Comparison of ENCODE assay signal across 8 mouse cellular contexts in the genomic region with DNA sequence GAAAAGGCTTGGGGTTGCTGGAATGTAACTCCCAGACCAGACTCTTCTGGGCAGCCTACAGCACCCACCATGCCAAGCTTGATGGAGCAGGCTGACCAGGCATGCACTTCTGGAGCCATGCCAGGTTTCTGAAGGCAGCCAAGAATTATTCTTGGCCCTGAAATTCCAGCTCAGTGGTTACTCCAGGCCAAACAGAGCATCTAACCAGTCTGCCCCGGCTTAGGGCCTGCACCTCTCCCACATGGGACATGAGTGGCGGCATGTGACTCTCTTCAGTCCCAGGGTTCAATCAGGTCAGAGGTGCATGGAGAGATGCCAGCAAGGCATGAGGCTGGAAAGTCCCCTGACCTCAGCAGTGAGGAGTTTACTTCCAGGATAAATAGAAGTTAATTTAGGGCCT.
A peak's percentile ranks its signal among the peaks of the same experiment; 100 is the strongest.
DNase-seq lines count a peak whose midpoint lies in the region; ATAC-seq and TF ChIP-seq lines count a peak whose summit lies in the region.

No protein-coding gene starts in this region.

- 68% methylated on average over 2 of the region's 2 CpGs for WGBS in forebrain, postnatal 0 days
- 92% methylated on average over 2 of the region's 2 CpGs for WGBS in forebrain, embryonic 10.5 days
- 67% methylated on average over 2 of the region's 2 CpGs for WGBS in embryonic facial prominence, embryonic 15.5 days
- WGBS in limb, embryonic 15.5 days = 59% methylated on average over 2 of the region's 2 CpGs
- 91% methylated on average over 2 of the region's 2 CpGs for WGBS in forebrain, embryonic 12.5 days

- H3K9me3 ChIP-seq in forebrain, postnatal 0 days (ENCODE audit: low read length) = no peaks in the 10 kb centered on the region
- H3K9me3 ChIP-seq in forebrain, embryonic 10.5 days = no peaks in the 10 kb centered on the region; the same call in 1 of the 2 replicates
- H3K9me3 ChIP-seq in embryonic facial prominence, embryonic 15.5 days (replicated peaks) = no peaks in the 10 kb centered on the region
- no peaks in the 10 kb centered on the region for H3K9me3 ChIP-seq in limb, embryonic 15.5 days
- no peaks in the 10 kb centered on the region for H3K9me3 ChIP-seq in forebrain, embryonic 12.5 days

- H3K27me3 ChIP-seq in forebrain, postnatal 0 days (ENCODE audit: insufficient read depth, low read length) = no peaks in the 10 kb centered on the region
- no peaks in the 10 kb centered on the region for H3K27me3 ChIP-seq in forebrain, embryonic 10.5 days (ENCODE audit: poor library complexity, severe bottlenecking)
- no peaks in the 10 kb centered on the region for H3K27me3 ChIP-seq in embryonic facial prominence, embryonic 15.5 days
- H3K27me3 ChIP-seq in limb, embryonic 15.5 days = no peaks in the 10 kb centered on the region
- no peaks in the 10 kb centered on the region for H3K27me3 ChIP-seq in forebrain, embryonic 12.5 days

- DNase-seq in forebrain, postnatal 0 days = peak; percentile 48
- no peak for DNase-seq in forebrain, embryonic 10.5 days (ENCODE audit: extremely low spot score, low spot score)
- DNase-seq in Muller cell, postnatal 12 days (ENCODE audit: inconsistent ontology term) = peak; percentile 86
- peak; percentile 44 to 76 for DNase-seq in heart, postnatal 14 days
- DNase-seq in testis, postnatal 14 days (ENCODE audit: low spot score) = peak; percentile 52

- H3K27ac ChIP-seq in forebrain, postnatal 0 days (ENCODE audit: low read depth, low read length) = no peak overlapping the region
- no peak overlapping the region for H3K27ac ChIP-seq in forebrain, embryonic 10.5 days
- no peak overlapping the region for H3K27ac ChIP-seq in embryonic facial prominence, embryonic 15.5 days (replicated peaks)
- no peak overlapping the region for H3K27ac ChIP-seq in limb, embryonic 15.5 days
- H3K27ac ChIP-seq in forebrain, embryonic 12.5 days = no peak overlapping the region

- no peak for ATAC-seq in forebrain, postnatal 0 days
- 0 out of 2 replicates have a peak, but pooled peaks have one; percentile 61 for ATAC-seq in embryonic facial prominence, embryonic 15.5 days (ENCODE audit: insufficient number of reproducible peaks, low FRiP score, low TSS enrichment, low read depth)
- 0 out of 2 replicates have a peak, but pooled peaks have one; percentile 19 for ATAC-seq in limb, embryonic 15.5 days (ENCODE audit: insufficient number of reproducible peaks, low FRiP score, low TSS enrichment, low read depth)
- ATAC-seq in forebrain, embryonic 12.5 days (ENCODE audit: low FRiP score) = no peak

- H3K9ac ChIP-seq in forebrain, postnatal 0 days = no peak overlapping the region
- no peak overlapping the region for H3K9ac ChIP-seq in embryonic facial prominence, embryonic 15.5 days
- H3K9ac ChIP-seq in limb, embryonic 15.5 days = no peak overlapping the region
- no peak overlapping the region for H3K9ac ChIP-seq in forebrain, embryonic 12.5 days

- H3K4me2 ChIP-seq in forebrain, postnatal 0 days (ENCODE audit: low read depth) = no peak overlapping the region
- H3K4me2 ChIP-seq in embryonic facial prominence, embryonic 15.5 days (replicated peaks) = no peak overlapping the region
- no peak overlapping the region for H3K4me2 ChIP-seq in limb, embryonic 15.5 days
- no peak overlapping the region for H3K4me2 ChIP-seq in forebrain, embryonic 12.5 days

- H3K4me3 ChIP-seq in forebrain, postnatal 0 days (ENCODE audit: low read depth, low read length) = no peak overlapping the region
- no peak overlapping the region for H3K4me3 ChIP-seq in forebrain, embryonic 10.5 days
- no peak overlapping the region for H3K4me3 ChIP-seq in embryonic facial prominence, embryonic 15.5 days (replicated peaks)
- no peak overlapping the region for H3K4me3 ChIP-seq in limb, embryonic 15.5 days
- no peak overlapping the region for H3K4me3 ChIP-seq in forebrain, embryonic 12.5 days (replicated peaks)

- H3K36me3 ChIP-seq in forebrain, postnatal 0 days (ENCODE audit: insufficient read depth) = no peaks in the 10 kb centered on the region
- H3K36me3 ChIP-seq in forebrain, embryonic 10.5 days (replicated peaks) = no peaks in the 10 kb centered on the region
- no peaks in the 10 kb centered on the region for H3K36me3 ChIP-seq in embryonic facial prominence, embryonic 15.5 days
- 0 out of 2 replicates have a peak, but pooled peaks cover 3% of the 10 kb centered on the region for H3K36me3 ChIP-seq in limb, embryonic 15.5 days
- H3K36me3 ChIP-seq in forebrain, embryonic 12.5 days (replicated peaks) = no peaks in the 10 kb centered on the region

- TF ChIP-seq CTCF in forebrain, postnatal 0 days (IDR thresholded peaks at IDR 0.05; ENCODE audit: low read depth) = no peak

- H3K4me1 ChIP-seq in forebrain, postnatal 0 days (ENCODE audit: insufficient read depth) = peaks cover 8% of the 10 kb centered on the region; the same call in 1 of the 2 replicates
- peaks cover 17% of the 10 kb centered on the region for H3K4me1 ChIP-seq in forebrain, embryonic 10.5 days
- H3K4me1 ChIP-seq in embryonic facial prominence, embryonic 15.5 days = peaks cover 5% of the 10 kb centered on the region; the same call in 1 of the 2 replicates
- H3K4me1 ChIP-seq in limb, embryonic 15.5 days = peaks cover 25% of the 10 kb centered on the region
- H3K4me1 ChIP-seq in forebrain, embryonic 12.5 days = peaks cover 13% of the 10 kb centered on the region

- intact Hi-C loops in heart, postnatal 14 days (cut with DNase I) = no loop called here

Comparison
In these comparisons a context has a peak if more than half of its experiments do, and no peak if none do; other contexts are left out.
1. ATAC-seq: peak in embryonic facial prominence, embryonic 15.5 days (single experiment) and limb, embryonic 15.5 days (single experiment); none in forebrain, postnatal 0 days (single experiment) and forebrain, embryonic 12.5 days (single experiment).